Mouse (Mus musculus): ENCODE measurements around the gene Bnip3.
A peak's percentile ranks its signal among the peaks of the same experiment; 100 is the strongest.

GRCm38 (mm10) chr7:138909277-138910192 is at the start of gene Bnip3:
- TF ChIP-seq CTCF (IDR thresholded peaks at IDR 0.05; ENCODE audit: insufficient read depth, low read depth, low read length), result no peak
- peak; percentile 57; the same call in 1 of the 2 replicates for TF ChIP-seq POLR2A (IDR thresholded peaks at IDR 0.05; ENCODE audit: insufficient read depth, low read depth, low read length)

Measured in olfactory bulb, adult 2 months (tissue).